Mouse (Mus musculus): Measurements from ENCODE around the gene Lif. TPM values are rescaled to one million over a fixed set of nuclear protein-coding genes. Genes with fewer than 3 reads are reported as not detected.
A peak's percentile ranks its signal among the peaks of the same experiment; 100 is the strongest.

Lif gene
- total and polyA plus RNA-seq, 3 experiments = 0.27 to 0.31 TPM; not detected in 1

- TF ChIP-seq E2F4 (IDR thresholded peaks at IDR 0.05; ENCODE audit: borderline replicate concordance, low read depth, low read length) (no peak), RCOR1 (IDR thresholded peaks at IDR 0.05; ENCODE audit: low read depth, low read length) (no peak), CTCF (IDR thresholded peaks at IDR 0.05 in 2 of 3, conservative IDR thresholded peaks at IDR 0.05 in 1 of 3; ENCODE audit: control insufficient read depth in 1 of 3, insufficient read depth in 1 of 3, low read depth in 2 of 3, low read length in 3 of 3, poor library complexity in 1 of 3, severe bottlenecking in 1 of 3) (no peak), MEF2A (IDR thresholded peaks at IDR 0.05; ENCODE audit: extremely low read depth, insufficient replicate concordance, low read depth, low read length, poor library complexity, severe bottlenecking) (no peak), MYB (IDR thresholded peaks at IDR 0.05; ENCODE audit: low read depth, low read length) (no peak), ETS1 (IDR thresholded peaks at IDR 0.05; ENCODE audit: low read depth, low read length) (no peak), TBP (IDR thresholded peaks at IDR 0.05; ENCODE audit: low read depth, low read length) (no peak), POLR2AphosphoS2 (IDR thresholded peaks at IDR 0.05; ENCODE audit: low read length) (no peak), USF1 (IDR thresholded peaks at IDR 0.05; ENCODE audit: low read depth, low read length) (no peak), UBTF (IDR thresholded peaks at IDR 0.05; ENCODE audit: borderline replicate concordance, insufficient read depth, low read depth, low read length) (no peak), EP300 (IDR thresholded peaks at IDR 0.05; ENCODE audit: low read depth in 1 of 2, low read length in 2 of 2) (no peak), POLR2AphosphoS5 (IDR thresholded peaks at IDR 0.05; ENCODE audit: borderline replicate concordance, low read depth, low read length) (no peak), GATA1 (IDR thresholded peaks at IDR 0.05; ENCODE audit: low read depth, low read length) (no peak), CHD2 (IDR thresholded peaks at IDR 0.05; ENCODE audit: low read length) (no peak), TAL1 (IDR thresholded peaks at IDR 0.05; ENCODE audit: low read length) (no peak), NELFE (IDR thresholded peaks at IDR 0.05; ENCODE audit: low read depth, low read length) (no peak), ZC3H11A (IDR thresholded peaks at IDR 0.05; ENCODE audit: low read depth, low read length) (no peak)
- DNase-seq (ENCODE audit: low read depth, low spot score) = no peak
- Histone ChIP-seq H3K9me3 (replicated peaks; ENCODE audit: insufficient read depth, low read length) (no peaks in the 10 kb centered on the region), H3K36me3 (ENCODE audit: control insufficient read depth in 1 of 2, insufficient read depth in 2 of 2, low read length in 2 of 2) (peaks cover 0 to 22% of the 10 kb centered on the region in 2 experiments; a peak in 2 of 4 replicates), H3K9ac (ENCODE audit: control insufficient read depth, low read depth, low read length, poor library complexity, severe bottlenecking) (no peak overlapping the region), H3K4me1 (ENCODE audit: control insufficient read depth in 1 of 2, insufficient read depth in 2 of 2, low read length in 2 of 2) (peaks cover 12 to 47% of the 10 kb centered on the region in 2 experiments), H3K27ac (ENCODE audit: control insufficient read depth, low read depth, low read length) (no peak overlapping the region), H3K4me3 (ENCODE audit: control insufficient read depth in 1 of 2, insufficient read depth in 1 of 2, low read depth in 2 of 2, low read length in 2 of 2) (no peak overlapping the region), H3K27me3 (ENCODE audit: control insufficient read depth in 1 of 2, insufficient read depth in 2 of 2, low read length in 2 of 2) (no peaks in the 10 kb centered on the region), H3K79me2 (ENCODE audit: control insufficient read depth, insufficient read depth, low read length, poor library complexity) (no peaks in the 10 kb centered on the region)
These were observed 39.4 kb downstream of the Lif start for GRCm38 (mm10) chr11:4296610-4297275.

DNA sequence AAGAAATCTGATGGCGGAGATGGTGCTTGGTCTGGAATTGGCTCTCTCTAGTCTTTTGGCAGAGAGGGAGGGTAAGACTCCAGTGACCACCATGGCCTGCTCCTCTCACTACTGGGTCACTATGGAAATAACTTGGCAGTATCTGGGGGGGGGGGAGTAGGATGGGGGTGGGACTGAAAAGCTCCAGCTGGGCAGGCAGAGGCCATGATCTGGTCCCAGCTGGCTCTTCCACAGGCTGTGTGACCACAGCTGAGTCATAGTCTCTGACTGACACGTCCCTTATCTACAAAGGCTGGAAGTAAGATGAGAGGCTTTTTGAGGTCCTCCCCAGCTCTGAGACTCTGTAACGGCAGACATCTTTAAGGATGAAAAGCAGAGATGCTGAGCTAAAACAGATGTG is 40.4 kb downstream of the Lif start:
- no peak for TF ChIP-seq POLR2AphosphoS2 (IDR thresholded peaks at IDR 0.05; ENCODE audit: low read length)
- no peak for TF ChIP-seq TAL1 (IDR thresholded peaks at IDR 0.05; ENCODE audit: low read length)
- TF ChIP-seq USF2 (IDR thresholded peaks at IDR 0.05; ENCODE audit: borderline replicate concordance in 1 of 2, insufficient read depth in 1 of 2, low read depth in 1 of 2, low read length in 2 of 2) = no peak
- TF ChIP-seq CHD2 (IDR thresholded peaks at IDR 0.05; ENCODE audit: low read length) = no peak
- no peak for TF ChIP-seq UBTF (IDR thresholded peaks at IDR 0.05; ENCODE audit: borderline replicate concordance, insufficient read depth, low read depth, low read length)
- peak; percentile 98 for TF ChIP-seq ETS1 (IDR thresholded peaks at IDR 0.05; ENCODE audit: low read depth, low read length)
- TF ChIP-seq GABPA (IDR thresholded peaks at IDR 0.05; ENCODE audit: low read depth, low read length) = no peak
- no peak for TF ChIP-seq ELF1 (IDR thresholded peaks at IDR 0.05; ENCODE audit: low read depth, low read length)
- TF ChIP-seq TCF12 (IDR thresholded peaks at IDR 0.05; ENCODE audit: low read depth, low read length) = peak; percentile 32; the same call in 1 of the 2 replicates
- TF ChIP-seq SMC3 (IDR thresholded peaks at IDR 0.05; ENCODE audit: low read depth, low read length) = no peak
- peak; percentile 82 for TF ChIP-seq GATA1 (IDR thresholded peaks at IDR 0.05; ENCODE audit: low read depth, low read length)
- TF ChIP-seq EP300 (IDR thresholded peaks at IDR 0.05; ENCODE audit: low read depth in 1 of 2, low read length in 2 of 2) = peak; percentile 27 to 51; a peak in 2 of 4 replicates
- TF ChIP-seq MYB (IDR thresholded peaks at IDR 0.05; ENCODE audit: low read depth, low read length) = no peak
- no peak for TF ChIP-seq CHD1 (IDR thresholded peaks at IDR 0.05; ENCODE audit: low read depth, low read length)
- no peak for TF ChIP-seq KAT2A (conservative IDR thresholded peaks at IDR 0.05; ENCODE audit: low read depth, low read length)
- TF ChIP-seq JUND (IDR thresholded peaks at IDR 0.05; ENCODE audit: low read depth, low read length) = peak; percentile 60; the same call in 1 of the 2 replicates
- TF ChIP-seq NELFE (IDR thresholded peaks at IDR 0.05; ENCODE audit: low read depth, low read length) = no peak
- no peak for TF ChIP-seq CTCF (IDR thresholded peaks at IDR 0.05 in 2 of 3, conservative IDR thresholded peaks at IDR 0.05 in 1 of 3; ENCODE audit: control insufficient read depth in 1 of 3, insufficient read depth in 1 of 3, low read depth in 2 of 3, low read length in 3 of 3, poor library complexity in 1 of 3, severe bottlenecking in 1 of 3)
- H3K36me3 ChIP-seq (ENCODE audit: control insufficient read depth in 1 of 2, insufficient read depth in 2 of 2, low read length in 2 of 2) = peaks cover 0 to 14% of the 10 kb centered on the region in 2 experiments; a peak in 2 of 4 replicates
- no peak overlapping the region for H3K4me3 ChIP-seq (ENCODE audit: control insufficient read depth in 1 of 2, insufficient read depth in 1 of 2, low read depth in 2 of 2, low read length in 2 of 2)
- H3K27ac ChIP-seq (ENCODE audit: control insufficient read depth, low read depth, low read length) = no peak overlapping the region
- H3K4me1 ChIP-seq (ENCODE audit: control insufficient read depth in 1 of 2, insufficient read depth in 2 of 2, low read length in 2 of 2) = peaks cover 12 to 38% of the 10 kb centered on the region in 2 experiments
- peak; percentile 75 for DNase-seq (ENCODE audit: low read depth, low spot score)
- H3K79me2 ChIP-seq (ENCODE audit: control insufficient read depth, insufficient read depth, low read length, poor library complexity) = no peaks in the 10 kb centered on the region
- H3K27me3 ChIP-seq (ENCODE audit: control insufficient read depth in 1 of 2, insufficient read depth in 2 of 2, low read length in 2 of 2) = no peaks in the 10 kb centered on the region
- H3K9me3 ChIP-seq (replicated peaks; ENCODE audit: insufficient read depth, low read length) = no peaks in the 10 kb centered on the region
- no peak overlapping the region for H3K9ac ChIP-seq (ENCODE audit: control insufficient read depth, low read depth, low read length, poor library complexity, severe bottlenecking)

All from MEL (cell line).